Mouse (Mus musculus): ENCODE results near the gene Lrrc66. TPM values are rescaled to one million over a fixed set of nuclear protein-coding genes. Genes with fewer than 3 reads are reported as not detected.

Lrrc66 gene
- 0.05 and 0.13 TPM in 2 replicates for polyA plus RNA-seq (2012; rRNA removed)

GRCm38 (mm10) chr5:73632291-73632690, at the start of gene Lrrc66:
Gene Lrrc66, minus strand, starts transcription at chr5:73632526.

GRCm38 (mm10) chr5:73651061-73651854, 18.9 kb upstream of the Lrrc66 start, which contains the start of gene Spata18:
Gene Spata18, plus strand, starts transcription at chr5:73651379.

GRCm38 (mm10) chr5:73647261-73647900, 15.1 kb upstream of the Lrrc66 start, which contains the start of gene Sgcb:
Gene Sgcb, minus strand, starts transcription at chr5:73647790.

Other genes with a start within 250 kb of the Lrrc66 start
- gene Cwh43, start 226.5 kb downstream of the Lrrc66 start, polyA plus RNA-seq (2012; rRNA removed): 0.04 TPM in 1 of 2 replicates, not detected in the other
- 31.3 and 38.7 TPM in 2 replicates for gene Dcun1d4, start 151.5 kb downstream of the Lrrc66 start, polyA plus RNA-seq (2012; rRNA removed)
- 9.3 and 17.7 TPM in 2 replicates for gene Sgcb, start 15.3 kb upstream of the Lrrc66 start, polyA plus RNA-seq (2012; rRNA removed)
- gene Spata18, start 18.9 kb upstream of the Lrrc66 start, polyA plus RNA-seq (2012; rRNA removed): 0.18 and 0.48 TPM in 2 replicates